Mouse (Mus musculus): ENCODE data around the gene Batf. TPM values are rescaled to one million over a fixed set of nuclear protein-coding genes. Genes with fewer than 3 reads are reported as not detected.

The Batf gene
- polyA plus RNA-seq, 1 experiment = 1.1 TPM

DNA sequence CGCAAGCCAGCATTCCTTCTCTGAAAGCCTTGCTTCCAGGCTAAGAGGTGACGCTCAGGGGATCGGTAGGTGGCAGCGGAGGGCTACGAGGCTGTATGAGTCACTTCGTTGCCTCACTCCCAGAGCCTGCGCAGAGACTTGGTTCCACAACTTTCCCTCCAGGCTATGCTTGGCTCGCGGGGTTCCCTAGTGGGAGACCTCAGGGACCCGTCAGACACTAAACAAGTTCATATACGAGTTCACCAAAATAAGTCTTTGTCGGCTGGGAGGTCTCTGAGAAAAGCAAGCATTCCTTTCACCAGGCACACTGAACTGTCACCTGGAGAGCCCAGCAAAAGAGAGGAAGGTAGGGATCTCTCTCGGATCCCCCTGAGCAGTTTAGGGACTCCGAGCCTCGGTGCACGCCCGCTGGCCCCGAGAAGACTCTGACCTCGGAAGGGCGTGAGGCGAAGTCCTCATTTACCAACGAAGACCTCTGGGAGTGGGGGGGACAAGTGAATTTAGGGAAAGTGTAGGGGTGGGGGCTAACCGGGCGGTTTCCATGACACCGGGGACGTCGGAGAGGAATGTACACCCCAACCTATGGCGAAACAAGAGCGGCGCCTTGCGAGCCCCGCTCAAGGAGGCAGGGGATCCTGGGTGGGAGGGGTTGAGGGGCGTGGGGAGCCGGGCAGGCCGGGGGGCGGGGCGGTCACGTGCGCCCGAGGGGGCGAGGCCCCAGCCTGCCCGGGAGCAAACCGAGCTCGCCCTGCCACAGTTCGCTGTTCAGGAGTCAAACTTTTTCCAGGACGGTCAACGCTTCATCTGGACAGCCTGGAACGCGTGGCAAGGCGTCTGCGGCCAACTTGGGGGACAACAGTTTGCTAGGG lies 59.6 kb downstream of the Batf start, which contains the start of gene Flvcr2:
Flvcr2 (plus strand) TSS at position 713 of the 869 bp plus-strand sequence.
- Histone ChIP-seq H3K27ac (ENCODE audit: control insufficient read depth, insufficient read depth, low read depth, low read length) (peak within 1 kb of the TSS; percentile 50), H3K27me3 (ENCODE audit: control insufficient read depth, insufficient read depth, low read length) (peaks cover 3% of the 10 kb centered on the region; the same call in 1 of the 2 replicates), H3K4me1 (ENCODE audit: control insufficient read depth, insufficient read depth, low read length) (no peaks in the 10 kb centered on the region; the same call in 1 of the 2 replicates), H3K4me3 (ENCODE audit: control insufficient read depth, low read depth, low read length) (peak within 1 kb of the TSS; percentile 87), H3K36me3 (ENCODE audit: control insufficient read depth, insufficient read depth, low read length) (no peaks in the 10 kb centered on the region)
- TF ChIP-seq POLR2A (IDR thresholded peaks at IDR 0.05; ENCODE audit: control insufficient read depth, low read depth, low read length) (no peak), CTCF (IDR thresholded peaks at IDR 0.05; ENCODE audit: control insufficient read depth, insufficient read depth, insufficient replicate concordance, low read depth, low read length) (peak; percentile 72; the same call in 1 of the 2 replicates)

DNA sequence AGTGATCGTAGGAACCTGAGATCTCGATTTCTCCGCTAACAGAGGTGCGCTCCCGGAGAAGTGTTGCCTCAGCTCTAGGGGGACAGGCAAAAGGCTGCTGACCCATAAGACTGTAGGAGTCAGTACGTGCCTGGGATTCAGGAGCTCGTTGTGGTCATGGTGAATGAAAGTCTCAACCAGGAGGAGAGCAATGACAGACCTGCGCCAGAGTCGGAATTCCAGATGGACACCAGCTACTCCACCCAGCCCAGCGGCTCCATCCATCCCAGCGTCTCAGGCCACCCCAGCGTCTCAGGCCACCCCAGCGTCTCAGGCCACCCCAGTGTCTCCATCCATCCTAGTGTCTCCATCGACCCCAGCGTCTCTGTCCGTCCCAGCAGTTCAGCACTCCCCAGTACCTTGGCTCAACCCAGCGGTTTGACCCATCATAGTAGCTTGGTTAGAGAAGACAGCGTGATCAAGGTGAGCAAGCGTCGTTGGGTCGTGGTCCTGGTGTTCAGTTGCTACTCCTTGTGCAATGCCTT lies 60.3 kb downstream of the Batf start:
- no peaks in the 10 kb centered on the region for H3K36me3 ChIP-seq (ENCODE audit: control insufficient read depth, insufficient read depth, low read length)
- no peak for TF ChIP-seq POLR2A (IDR thresholded peaks at IDR 0.05; ENCODE audit: control insufficient read depth, low read depth, low read length)
- H3K27ac ChIP-seq (ENCODE audit: control insufficient read depth, insufficient read depth, low read depth, low read length) = no peak overlapping the region

DNA sequence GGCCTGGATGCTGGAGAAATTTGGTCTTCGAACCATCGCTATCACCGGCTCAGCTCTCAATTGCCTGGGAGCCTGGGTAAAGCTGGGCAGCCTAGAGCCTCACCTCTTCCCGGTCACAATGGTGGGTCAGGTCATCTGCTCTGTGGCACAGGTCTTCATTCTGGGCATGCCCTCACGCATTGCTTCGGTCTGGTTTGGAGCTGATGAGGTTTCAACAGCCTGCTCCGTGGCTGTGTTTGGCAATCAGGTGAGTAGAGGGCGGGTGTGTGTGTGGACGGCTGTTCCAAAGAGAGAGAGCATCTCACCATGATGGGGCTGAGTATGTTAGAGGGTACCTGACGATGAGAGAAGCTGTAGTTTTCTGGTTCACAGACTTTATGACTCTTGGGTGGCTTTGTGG lies 60.9 kb downstream of the Batf start:
- no peaks in the 10 kb centered on the region; the same call in 1 of the 2 replicates for H3K4me1 ChIP-seq (ENCODE audit: control insufficient read depth, insufficient read depth, low read length)
- peaks cover 3% of the 10 kb centered on the region; the same call in 1 of the 2 replicates for H3K27me3 ChIP-seq (ENCODE audit: control insufficient read depth, insufficient read depth, low read length)
- TF ChIP-seq POLR2A (IDR thresholded peaks at IDR 0.05; ENCODE audit: control insufficient read depth, low read depth, low read length) (no peak; the same call in 1 of the 2 replicates), CTCF (IDR thresholded peaks at IDR 0.05; ENCODE audit: control insufficient read depth, insufficient read depth, insufficient replicate concordance, low read depth, low read length) (no peak)
- no peaks in the 10 kb centered on the region for H3K36me3 ChIP-seq (ENCODE audit: control insufficient read depth, insufficient read depth, low read length)
- no peak overlapping the region for H3K27ac ChIP-seq (ENCODE audit: control insufficient read depth, insufficient read depth, low read depth, low read length)
- peak overlapping the region; percentile 87 for H3K4me3 ChIP-seq (ENCODE audit: control insufficient read depth, low read depth, low read length)

More for the DNA sequence above, 60.3 kb downstream of the Batf start:
- Histone ChIP-seq H3K4me3 (ENCODE audit: control insufficient read depth, low read depth, low read length) (peak overlapping the region; percentile 87), H3K27me3 (ENCODE audit: control insufficient read depth, insufficient read depth, low read length) (peaks cover 3% of the 10 kb centered on the region; the same call in 1 of the 2 replicates), H3K4me1 (ENCODE audit: control insufficient read depth, insufficient read depth, low read length) (no peaks in the 10 kb centered on the region; the same call in 1 of the 2 replicates)

DNA sequence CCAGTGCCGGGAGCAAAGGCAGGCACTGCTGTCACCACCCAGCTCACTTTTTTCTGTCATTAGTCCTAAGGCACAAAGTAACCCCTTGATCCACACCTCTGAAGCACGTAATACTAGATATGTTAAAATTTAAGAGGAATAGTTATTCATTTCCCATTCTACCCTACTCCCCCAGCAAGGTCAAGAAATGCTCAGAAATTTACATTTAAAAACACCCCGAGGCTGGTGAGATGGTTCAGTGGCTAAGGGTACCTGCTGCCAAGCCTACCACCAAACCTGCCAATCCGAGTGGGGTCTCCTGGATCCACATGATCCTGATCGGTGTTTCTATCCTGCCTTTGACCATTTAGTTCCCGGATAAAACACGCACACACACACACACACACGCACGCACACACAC lies 63.4 kb downstream of the Batf start:
- no peaks in the 10 kb centered on the region for H3K36me3 ChIP-seq (ENCODE audit: control insufficient read depth, insufficient read depth, low read length)
- peaks cover 3% of the 10 kb centered on the region; the same call in 1 of the 2 replicates for H3K27me3 ChIP-seq (ENCODE audit: control insufficient read depth, insufficient read depth, low read length)
- no peaks in the 10 kb centered on the region; the same call in 1 of the 2 replicates for H3K4me1 ChIP-seq (ENCODE audit: control insufficient read depth, insufficient read depth, low read length)
- H3K4me3 ChIP-seq (ENCODE audit: control insufficient read depth, low read depth, low read length) = no peak overlapping the region
- no peak overlapping the region for H3K27ac ChIP-seq (ENCODE audit: control insufficient read depth, insufficient read depth, low read depth, low read length)
- TF ChIP-seq CTCF (IDR thresholded peaks at IDR 0.05; ENCODE audit: control insufficient read depth, insufficient read depth, insufficient replicate concordance, low read depth, low read length) = no peak
- TF ChIP-seq POLR2A (IDR thresholded peaks at IDR 0.05; ENCODE audit: control insufficient read depth, low read depth, low read length) = no peak

DNA sequence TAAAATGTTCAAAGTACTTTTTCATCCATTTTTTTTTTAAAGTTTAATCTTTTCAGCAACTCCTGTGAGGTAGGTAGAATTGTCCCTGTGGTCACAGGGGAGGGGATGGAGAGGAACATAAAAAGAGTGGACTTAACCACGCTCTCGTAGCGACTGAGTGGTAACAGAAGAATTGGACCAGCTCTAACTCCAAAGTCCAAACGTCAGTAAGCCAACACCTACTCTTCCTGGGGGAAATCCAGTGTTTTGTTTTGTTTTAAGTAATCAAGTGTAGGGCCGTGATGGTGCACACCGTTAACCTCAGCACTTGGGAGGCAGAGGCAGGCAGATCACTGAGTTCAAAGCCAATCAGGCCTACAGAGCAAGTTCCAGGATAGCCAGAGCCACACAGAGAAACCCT lies 65.6 kb downstream of the Batf start:
- Histone ChIP-seq H3K4me1 (ENCODE audit: control insufficient read depth, insufficient read depth, low read length) (no peaks in the 10 kb centered on the region; the same call in 1 of the 2 replicates), H3K27ac (ENCODE audit: control insufficient read depth, insufficient read depth, low read depth, low read length) (no peak overlapping the region), H3K36me3 (ENCODE audit: control insufficient read depth, insufficient read depth, low read length) (no peaks in the 10 kb centered on the region), H3K27me3 (ENCODE audit: control insufficient read depth, insufficient read depth, low read length) (no peaks in the 10 kb centered on the region), H3K4me3 (ENCODE audit: control insufficient read depth, low read depth, low read length) (no peak overlapping the region)
- TF ChIP-seq POLR2A (IDR thresholded peaks at IDR 0.05; ENCODE audit: control insufficient read depth, low read depth, low read length) = no peak

DNA sequence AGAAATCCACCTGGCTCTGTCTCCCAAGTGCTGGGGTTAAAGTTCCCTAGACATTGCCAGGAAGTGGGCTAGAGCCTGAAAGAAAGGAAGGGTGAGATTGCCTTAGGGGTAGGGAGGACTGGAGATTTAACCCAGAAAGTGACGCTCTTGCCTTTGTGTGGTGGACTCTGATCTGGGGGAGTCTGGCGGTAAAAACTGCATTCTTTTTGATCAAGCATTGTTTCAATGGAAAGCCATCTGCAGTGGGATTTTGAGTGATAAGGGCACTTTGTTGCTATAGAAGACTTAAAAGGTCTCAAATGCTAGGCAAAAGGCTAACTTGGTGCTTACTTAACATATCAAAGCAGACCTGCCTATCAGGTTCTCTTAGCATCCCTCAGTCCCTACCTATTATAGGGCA lies 66.8 kb downstream of the Batf start:
- H3K4me3 ChIP-seq (ENCODE audit: control insufficient read depth, low read depth, low read length) = no peak overlapping the region
- TF ChIP-seq POLR2A (IDR thresholded peaks at IDR 0.05; ENCODE audit: control insufficient read depth, low read depth, low read length) = no peak
- TF ChIP-seq CTCF (IDR thresholded peaks at IDR 0.05; ENCODE audit: control insufficient read depth, insufficient read depth, insufficient replicate concordance, low read depth, low read length) = no peak
- H3K27me3 ChIP-seq (ENCODE audit: control insufficient read depth, insufficient read depth, low read length) = no peaks in the 10 kb centered on the region
- H3K36me3 ChIP-seq (ENCODE audit: control insufficient read depth, insufficient read depth, low read length) = no peaks in the 10 kb centered on the region
- no peaks in the 10 kb centered on the region; the same call in none of the 2 replicates for H3K4me1 ChIP-seq (ENCODE audit: control insufficient read depth, insufficient read depth, low read length)
- H3K27ac ChIP-seq (ENCODE audit: control insufficient read depth, insufficient read depth, low read depth, low read length) = no peak overlapping the region

DNA sequence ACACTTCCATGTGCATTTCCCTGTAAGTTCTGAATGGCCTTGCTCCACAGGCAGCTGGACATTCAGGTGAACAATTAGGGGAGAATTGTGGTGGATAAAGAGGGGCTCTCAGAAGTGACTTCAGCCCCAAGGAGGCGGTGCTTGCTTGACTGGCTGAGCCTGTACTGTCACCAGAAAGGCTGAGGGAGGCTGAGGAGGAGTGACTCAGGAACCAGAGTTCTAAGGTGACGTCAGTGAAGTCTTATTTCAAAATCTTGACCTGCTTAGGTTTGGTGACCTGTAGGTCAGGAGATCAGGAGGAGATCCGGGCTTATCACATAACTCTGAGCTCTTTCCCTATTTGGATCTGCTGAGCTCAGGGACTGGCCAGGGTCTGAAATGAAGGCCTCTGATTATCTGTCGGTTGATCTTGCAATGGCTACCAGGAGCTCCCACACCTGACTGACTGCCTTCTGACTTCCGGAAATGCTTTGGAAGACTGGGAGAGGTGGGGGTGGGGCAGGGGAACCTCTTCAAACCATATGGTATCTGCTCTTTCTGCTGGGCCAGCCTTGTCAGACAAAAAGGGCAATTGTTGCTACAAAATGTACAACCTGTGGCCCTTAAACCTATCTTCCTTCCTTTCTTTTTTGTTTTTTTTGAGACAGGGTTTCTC lies 68.3 kb downstream of the Batf start:
- TF ChIP-seq CTCF (IDR thresholded peaks at IDR 0.05; ENCODE audit: control insufficient read depth, insufficient read depth, insufficient replicate concordance, low read depth, low read length) = no peak
- H3K4me3 ChIP-seq (ENCODE audit: control insufficient read depth, low read depth, low read length) = no peak overlapping the region

More for the DNA sequence above, 68.3 kb downstream of the Batf start:
- no peaks in the 10 kb centered on the region for H3K27me3 ChIP-seq (ENCODE audit: control insufficient read depth, insufficient read depth, low read length)
- H3K27ac ChIP-seq (ENCODE audit: control insufficient read depth, insufficient read depth, low read depth, low read length) = no peak overlapping the region
- peaks cover 2% of the 10 kb centered on the region for H3K4me1 ChIP-seq (ENCODE audit: control insufficient read depth, insufficient read depth, low read length)
- no peaks in the 10 kb centered on the region for H3K36me3 ChIP-seq (ENCODE audit: control insufficient read depth, insufficient read depth, low read length)
